Mouse (Mus musculus) G1E (cell line): ENCODE results near the gene Enoph1.

ENCODE experiments used
- CTCF ChIP-seq: IDR thresholded peaks from 2 replicates; pipeline ENCODE4 v1.5.1; 2012; ENCODE audit warnings: low read depth, low read length, inconsistent platforms, mixed read lengths
- GATA1 ChIP-seq: IDR thresholded peaks from 2 replicates; pipeline ENCODE4 v1.6.1; 2012; ENCODE audit warnings: borderline replicate concordance, low read length, inconsistent platforms, mixed read lengths
- GATA2 ChIP-seq: IDR thresholded peaks from 2 replicates; pipeline ENCODE4 v1.6.1; 2012; ENCODE audit warnings: low read depth, low read length, inconsistent platforms, borderline replicate concordance
- POLR2AphosphoS5 ChIP-seq: IDR thresholded peaks from 2 replicates; pipeline ENCODE4 v1.6.1; 2012; ENCODE audit warnings: low read depth, low read length, inconsistent platforms; ENCODE audit not compliant: insufficient replicate concordance

- TF ChIP-seq CTCF (no peak), GATA1 (no peak), GATA2 (no peak), POLR2AphosphoS5 (no peak)
These were observed 548 bp downstream of the Enoph1 start for GRCm38 (mm10) chr5:100040281-100040784.
